Mouse (Mus musculus) retina, postnatal 7 days (tissue): ENCODE measurements around the gene Phkb.
"Not testable (repeated sequence)": the region's sequence is repeated elsewhere in the genome, so short reads cannot be mapped to it uniquely, and the experiment has no call there.

Experiments
- DNase-seq: peaks from one replicate; pipeline ENCODE4 v3.0.0-alpha.2; 2012; ENCODE audit warnings: low read depth, low spot score

The Phkb gene

DNA sequence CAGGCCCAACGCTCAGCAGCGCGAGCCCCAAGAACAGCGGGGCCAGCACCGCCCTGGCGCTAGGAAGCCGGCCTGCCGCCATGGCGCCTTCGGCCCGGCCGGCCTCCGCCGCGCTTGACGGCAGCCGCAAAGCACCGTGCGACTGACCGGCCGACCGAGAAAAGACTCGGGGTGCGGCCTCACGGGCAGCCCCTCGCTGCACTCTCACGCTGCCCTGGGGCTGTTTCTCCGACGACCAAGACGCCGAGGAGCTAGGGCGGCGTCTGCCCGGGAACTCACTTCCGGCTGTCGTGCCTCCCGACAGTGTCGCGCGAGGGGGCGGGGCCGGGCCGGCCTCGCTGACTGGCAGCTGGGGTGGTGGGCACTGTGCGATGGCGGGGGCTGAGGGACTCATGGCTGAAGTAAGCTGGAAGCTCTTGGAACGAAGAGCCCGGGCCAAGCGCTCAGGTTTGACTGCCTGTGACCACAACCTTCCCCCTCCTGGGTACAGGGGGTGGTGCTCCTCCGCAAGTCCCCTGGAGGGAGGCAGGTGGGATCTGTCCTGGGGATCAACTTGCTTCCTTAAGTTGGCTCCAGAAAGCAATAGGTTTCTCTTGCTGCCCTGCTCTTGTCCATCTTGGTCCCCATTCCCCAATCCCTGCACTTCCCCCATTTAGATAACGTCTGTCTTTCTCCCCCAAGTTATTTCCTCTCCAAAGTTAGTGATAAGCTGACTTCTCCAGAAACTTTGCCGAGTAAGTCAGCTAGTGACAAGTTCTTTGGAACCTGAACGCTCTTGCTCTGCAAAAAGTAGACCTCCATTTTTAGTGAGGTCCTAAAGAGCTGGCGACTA is at the start of gene Phkb, which contains the start of gene Itfg1:
Gene Phkb (plus strand): TSS at position 303 of the 832 bp plus-strand sequence.
Gene Itfg1 (minus strand): TSS at position 265 of the 832 bp plus-strand sequence.
- DNase-seq, result peak; percentile 81

DNA sequence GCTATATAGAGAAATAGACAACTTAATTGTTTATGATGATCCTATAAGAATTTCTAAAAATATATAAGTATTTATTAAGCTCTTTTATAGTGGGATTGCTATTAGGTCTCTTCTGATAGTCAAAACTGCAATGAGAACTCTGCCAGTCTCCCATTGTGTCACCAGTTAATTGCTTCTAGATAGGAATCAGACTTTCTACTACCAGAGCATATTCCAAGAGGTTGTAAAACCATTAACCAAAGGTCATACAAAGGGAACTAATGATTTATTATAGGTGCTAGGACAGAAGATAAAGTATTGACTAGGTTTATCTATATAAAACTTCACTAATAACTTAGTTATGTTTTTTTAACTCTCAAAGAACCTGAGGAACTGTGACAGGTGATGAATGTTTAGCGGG is 44.4 kb upstream of the Phkb start:
- not testable (repeated sequence) for DNase-seq

DNA sequence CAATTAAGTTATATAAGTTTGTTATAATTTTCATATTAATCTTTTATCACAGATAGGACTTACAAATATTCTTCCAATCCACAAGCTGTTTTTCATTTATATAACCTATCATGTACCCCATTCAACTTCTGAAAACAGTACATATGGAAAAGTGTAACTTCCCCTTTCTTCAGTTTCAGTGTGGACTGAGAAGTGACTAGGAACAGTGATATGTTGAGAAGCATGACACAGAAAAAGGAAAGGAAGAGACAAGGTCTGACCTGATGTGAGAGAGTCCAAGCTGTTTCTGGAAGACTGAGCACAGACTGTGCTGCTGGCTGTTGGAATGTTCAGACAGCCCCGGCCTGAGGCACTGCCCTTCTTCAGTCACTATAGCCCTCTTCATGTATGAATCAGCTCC is 40.6 kb upstream of the Phkb start:
- DNase-seq, result no peak

DNA sequence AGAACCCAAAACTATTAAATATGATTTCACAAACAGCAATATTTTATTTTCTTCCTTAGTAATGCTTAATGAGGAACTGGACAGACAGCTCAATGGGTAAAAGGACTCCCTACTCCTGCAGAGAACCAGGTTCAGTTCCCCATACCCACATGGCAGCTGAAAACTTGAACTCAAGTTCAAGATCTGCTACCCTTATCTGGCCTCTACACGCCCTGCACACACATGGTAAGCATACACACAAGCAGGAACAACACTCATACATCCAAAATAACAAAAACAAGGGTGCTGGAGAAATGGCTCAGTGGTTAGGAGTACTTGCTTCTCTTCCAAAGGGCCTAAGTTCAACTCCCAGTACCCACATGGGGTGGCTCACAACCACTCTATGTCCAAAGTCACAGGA is 39.4 kb upstream of the Phkb start:
- no peak for DNase-seq

DNA sequence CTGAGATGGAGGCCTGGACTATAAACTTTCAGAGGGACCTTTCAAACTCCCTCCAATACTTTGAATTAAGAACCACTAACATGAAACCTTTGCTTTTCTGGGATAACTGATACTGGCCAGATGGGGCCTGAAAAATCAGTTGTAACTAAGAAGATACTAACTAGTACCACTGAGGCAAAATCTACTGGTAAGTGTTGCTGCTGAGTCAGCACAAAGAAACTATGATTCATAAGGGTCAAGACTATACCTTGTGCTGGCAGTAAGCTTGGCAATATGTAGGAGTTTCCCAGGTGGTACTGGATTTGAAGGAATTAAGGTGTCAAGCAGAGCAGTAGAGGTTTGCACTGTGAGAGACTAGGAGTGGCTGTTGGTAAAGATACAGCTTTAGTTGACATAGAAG is 27.1 kb upstream of the Phkb start:
- DNase-seq, result no peak

DNA sequence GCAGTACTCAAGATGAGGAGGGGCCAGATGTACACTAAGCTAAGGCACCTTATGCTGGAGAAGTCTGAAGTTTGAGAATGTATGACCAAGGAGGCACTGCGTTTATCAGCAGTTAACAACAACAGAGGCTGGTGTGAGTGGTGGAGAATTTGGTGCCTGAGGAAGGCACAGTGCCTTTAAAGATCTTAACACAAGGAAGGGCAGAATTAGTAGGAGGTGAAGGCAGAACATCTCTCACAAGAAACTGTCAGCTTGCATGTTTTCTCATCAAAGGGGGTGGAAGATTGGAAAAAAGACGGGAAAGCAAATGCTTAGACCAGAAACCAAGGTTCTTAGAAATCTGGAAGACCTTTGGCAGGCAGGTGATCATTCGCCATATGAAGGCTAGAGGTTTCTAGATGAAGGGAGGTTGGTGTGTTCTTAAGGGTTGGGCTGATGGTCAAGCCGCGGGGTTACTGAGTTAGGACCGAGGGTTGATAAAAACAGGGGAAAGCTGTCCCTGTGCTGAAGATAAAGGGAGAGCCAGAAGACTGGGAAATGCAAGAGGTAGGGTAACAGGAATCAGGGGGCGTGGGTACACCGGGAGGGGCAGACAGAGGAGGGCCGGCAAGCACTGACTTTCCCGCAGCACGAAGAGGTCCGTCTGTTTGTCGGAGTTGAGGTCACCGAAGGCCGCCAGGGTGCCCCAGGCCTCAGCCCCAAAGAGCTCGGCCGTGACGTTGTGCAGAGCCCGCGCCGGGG is 673 bp upstream of the Phkb start:
- no peak for DNase-seq

DNA sequence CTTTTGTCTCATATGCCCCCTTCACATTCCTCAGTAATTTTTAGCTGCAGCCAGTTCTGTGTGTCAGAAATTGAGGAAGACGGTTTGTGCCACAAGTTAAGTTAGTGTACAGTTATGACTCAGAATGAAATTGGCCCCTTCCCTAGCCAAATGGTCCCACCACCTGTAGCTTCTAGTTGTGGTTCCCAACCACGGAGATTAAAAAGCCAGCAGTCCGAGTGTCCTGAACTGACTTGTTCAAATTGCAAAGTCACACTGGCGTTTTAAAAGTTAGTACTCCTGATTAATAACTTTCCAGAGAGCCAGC is 683 bp downstream of the Phkb start:
- DNase-seq, result no peak

DNA sequence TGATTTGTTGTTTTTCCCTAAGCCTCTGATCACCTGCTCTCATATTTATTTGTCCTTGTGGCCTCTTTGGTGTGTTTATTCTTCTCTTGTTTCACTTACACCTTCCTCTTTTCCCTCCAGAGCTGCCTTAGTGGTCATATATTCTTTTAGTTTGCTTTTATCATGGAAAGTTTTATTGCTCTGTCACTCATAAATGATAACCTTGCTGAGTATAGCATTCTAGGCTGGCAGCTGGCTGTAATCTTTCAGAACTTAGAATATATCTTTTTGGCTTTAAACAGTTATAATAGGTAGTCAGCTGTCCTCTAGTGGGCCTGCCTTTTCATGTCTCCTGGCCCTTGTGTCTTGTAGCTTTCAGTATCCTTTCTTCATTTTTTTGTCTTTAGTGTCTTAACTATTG is 5.1 kb downstream of the Phkb start:
- no peak for DNase-seq

DNA sequence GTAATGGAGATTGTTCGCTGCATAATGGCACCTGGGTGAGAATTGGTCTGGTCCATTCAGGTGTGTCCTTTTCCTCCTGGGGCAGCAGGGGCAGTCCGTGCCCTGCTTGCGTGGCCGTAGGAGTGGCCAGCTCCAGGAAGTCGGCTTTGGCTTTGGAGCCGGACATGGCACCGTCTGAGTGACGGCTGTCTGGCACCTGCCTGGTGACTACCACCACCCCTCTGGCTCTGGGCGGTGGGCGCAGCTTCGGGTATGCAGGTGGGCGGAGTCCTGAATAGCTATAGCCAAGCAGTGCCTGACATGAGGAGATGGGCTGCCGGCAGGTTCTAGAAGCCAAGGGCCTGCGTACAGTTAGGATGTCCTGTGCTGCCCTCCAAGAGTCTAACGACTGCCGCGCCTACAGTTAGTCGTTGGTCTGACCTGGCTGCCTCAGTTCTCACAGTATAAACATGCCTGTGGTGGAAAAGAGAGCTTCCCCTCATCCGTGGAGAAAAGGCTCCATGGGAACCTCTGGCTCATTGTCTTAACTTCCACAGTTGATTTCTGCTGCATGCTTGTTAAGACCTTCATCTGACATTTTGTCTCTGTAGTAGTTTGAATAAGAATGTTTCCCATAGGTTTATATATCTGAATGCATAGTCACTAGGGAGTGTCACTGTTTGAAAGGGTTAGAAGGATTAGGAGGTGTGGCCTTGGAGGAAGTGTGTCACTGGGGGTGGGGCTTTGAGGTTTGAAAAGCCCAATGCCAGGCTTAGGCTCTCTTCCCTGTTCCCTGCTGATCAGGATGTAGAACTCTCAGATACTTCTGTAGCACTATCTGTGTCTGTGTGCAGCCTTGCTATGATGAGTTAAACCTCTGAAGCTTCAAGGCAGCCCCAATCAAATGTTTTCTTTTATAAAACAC is 13.7 kb downstream of the Phkb start:
- no peak for DNase-seq

DNA sequence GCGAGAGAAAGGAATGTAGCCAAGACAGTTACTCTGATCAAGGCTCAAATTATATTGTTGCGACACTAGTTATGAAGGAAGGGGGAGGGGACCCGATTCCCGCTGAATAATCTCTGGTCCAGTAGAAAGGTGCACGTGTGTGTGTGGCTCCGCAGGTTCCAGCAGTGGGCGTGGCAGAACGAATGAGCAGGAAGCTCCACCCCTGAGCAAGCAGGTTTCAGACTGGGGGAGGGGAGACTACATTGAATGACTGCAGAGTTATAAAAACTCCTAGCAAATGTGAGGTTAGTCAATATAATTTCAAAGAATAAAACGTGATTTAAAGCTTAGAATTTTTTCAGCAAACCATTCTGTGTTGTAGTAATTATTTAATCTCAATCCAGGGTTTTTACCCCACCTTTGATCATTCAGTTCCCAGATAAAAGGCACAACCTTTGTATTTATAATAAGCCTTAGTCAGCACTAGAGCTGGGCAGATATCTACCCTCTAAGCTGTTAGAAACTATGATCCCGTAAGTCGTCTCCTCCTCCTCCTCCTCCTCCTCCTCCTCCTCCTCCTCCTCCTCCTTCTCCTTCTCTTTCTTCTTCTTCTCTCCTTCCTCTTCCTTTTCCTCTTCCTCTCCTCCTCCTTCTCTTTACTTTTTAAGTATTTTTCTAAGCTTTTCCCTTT is 16.6 kb downstream of the Phkb start:
- not testable (repeated sequence) for DNase-seq

DNA sequence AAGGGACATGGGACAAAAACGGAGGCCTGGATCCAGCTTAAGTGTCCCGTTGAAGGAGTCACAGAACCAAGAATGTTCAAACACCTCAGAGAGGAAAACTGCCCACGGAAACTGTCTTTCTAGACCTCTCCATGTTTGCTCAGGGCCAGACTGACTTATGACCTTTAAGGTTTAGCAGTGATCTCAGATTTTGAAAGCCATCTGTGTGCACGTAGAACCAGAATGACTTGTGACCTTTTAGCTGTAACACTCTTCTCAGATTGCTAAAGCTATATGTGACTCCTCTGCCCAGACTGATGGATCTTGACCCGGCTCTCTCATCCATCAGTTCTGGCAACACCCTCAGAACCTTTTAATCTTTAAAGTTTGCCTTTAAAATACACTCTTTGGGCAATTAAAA is 19.9 kb downstream of the Phkb start:
- no peak for DNase-seq

DNA sequence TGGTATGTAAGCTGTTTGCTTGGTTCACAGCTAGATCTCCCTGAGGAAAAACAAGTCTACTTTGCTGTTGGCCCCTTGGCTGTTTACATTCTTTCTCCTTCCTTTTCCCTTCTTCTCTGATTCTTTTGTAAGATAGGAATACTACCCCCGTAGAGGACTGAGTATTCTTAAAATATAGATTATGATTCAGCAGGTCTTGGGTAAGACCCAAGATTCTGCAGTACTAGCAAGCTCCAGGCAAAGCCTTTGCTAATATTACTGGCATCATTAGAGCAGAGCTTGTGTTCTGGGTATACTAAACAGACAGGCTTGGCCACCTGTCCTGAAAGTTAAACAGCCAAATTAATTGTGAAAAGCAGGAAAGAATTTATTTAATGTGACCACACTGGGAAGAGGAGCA is 21.6 kb downstream of the Phkb start:
- no peak for DNase-seq

DNA sequence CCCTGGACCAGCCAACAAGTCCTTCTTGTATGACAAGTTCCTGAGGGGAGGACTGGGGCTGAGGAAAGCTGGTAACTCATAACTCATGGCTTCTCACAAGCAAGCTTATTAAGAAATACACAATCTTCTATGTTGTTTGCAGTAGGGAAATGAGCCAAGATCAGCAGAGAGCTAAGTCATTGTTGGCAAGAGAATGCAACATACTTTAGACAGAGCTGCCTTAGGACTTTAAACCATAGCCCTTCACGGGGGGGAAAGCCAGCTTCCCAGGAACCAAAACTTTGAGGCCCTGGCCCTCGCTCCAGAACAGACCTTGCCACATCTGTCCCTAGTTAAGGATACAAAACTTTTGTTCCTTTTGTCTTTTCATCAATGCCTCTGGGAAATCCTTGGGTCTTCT is 30.9 kb downstream of the Phkb start:
- no peak for DNase-seq

DNA sequence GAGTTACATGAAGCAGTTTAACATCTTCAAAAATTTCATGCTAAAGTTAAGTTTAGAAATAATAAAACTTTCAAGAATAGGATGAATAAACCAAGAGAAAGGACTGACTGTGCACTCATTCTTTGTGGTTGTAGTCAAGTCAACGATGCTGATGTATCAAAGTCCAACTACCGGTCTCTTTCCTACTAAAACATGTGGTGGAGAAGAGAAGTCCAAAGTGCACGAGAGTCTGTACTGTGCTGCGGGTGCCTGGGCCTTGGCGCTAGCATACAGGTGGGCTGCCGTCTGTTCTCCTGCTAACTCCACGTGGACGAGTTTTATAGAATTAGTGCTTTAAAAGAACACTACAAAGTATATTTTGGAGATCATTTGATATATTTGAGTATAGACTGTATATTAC is 37.2 kb downstream of the Phkb start:
- no peak for DNase-seq

DNA sequence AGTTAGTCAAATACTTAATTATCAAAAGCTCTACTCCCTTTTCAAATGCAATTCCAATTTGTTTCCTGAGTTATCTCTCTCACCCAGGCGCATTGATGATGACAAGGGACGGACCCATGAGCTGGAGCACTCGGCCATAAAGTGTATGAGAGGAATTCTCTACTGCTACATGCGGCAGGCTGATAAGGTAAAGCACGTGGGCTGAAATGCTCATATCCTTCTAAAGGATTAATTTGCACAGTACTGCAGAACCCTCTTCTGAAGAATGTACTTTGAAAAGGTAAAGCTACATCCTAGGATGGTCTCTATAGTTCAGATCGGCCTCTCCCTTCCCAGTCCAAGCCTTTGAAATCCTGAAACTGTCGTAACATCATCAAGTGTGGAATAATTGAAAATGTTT is 38.9 kb downstream of the Phkb start:
- no peak for DNase-seq

DNA sequence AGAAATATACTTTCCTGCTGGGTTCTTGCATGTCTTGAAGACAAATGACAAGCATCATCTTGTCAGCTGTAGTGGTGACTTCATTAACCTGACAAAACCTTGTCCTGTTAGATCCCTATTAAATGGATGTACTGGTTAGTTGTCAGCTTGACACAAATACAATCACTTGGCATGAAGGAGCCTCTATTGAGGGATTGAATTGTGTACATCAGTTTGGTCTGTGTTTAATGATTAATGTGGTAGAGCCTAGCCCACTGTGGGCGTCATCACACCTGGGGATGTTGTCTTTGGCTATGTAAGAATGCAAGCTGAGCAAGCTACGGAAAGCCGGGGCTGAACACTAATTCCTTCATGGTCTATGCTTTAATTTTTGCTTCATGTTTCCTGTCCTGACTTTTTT is 44.1 kb downstream of the Phkb start:
- DNase-seq, result no peak

DNA sequence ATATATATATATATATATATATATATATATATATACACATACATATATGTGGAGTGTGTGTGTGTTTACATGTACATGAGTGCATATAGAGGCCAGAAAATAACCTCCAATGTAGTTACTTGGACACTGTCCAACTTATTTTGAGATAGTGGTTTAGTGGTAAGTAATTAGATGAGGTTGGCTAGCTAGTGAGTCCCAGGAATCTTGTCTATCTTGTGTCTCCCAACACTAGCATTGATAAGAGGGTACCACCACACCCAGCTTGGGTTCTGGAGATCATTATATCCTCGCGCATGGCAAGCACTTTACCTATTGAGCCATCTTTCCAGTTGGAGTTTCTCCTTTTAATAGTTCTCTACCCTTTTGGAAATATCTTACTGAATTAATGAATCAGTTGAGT is 56.9 kb downstream of the Phkb start:
- DNase-seq, result no peak

DNA sequence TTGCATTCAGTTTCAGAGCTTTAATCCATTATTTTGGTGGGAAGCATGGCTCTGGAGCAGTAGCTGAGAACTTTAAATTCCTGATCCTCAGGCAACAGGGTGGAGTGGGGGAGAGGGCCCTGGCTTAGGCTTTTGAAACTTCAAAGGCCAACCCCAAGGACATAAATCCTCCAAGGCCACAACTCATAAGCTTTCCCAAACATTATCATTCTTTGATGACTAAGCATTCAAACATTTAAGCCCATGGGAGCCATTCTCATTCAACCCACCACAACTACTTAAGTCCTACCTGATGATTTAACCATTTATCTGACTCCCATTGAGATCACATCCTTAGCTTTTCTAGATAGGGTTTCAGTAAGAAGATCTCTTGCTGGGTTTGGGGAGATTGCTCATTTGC is 84.2 kb downstream of the Phkb start:
- DNase-seq, result no peak

DNA sequence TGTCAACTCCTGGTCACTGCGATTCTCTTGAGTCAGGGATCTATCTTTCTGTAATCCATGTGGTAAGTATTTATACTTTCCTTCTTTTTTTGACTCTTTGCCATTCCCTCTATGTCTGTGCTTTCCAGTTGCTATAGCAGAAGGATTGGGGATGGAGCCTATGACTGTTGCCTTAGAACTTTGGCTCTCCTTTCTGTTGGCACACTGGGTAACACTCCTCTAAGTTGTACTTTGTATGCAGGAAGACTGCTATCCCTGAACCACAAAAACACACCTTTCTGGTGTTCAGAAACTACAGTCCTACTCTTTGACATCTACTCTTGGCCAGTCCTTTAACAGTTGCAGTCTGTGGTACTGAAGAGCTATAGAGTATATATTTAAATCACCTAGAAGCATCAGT is 84.8 kb downstream of the Phkb start:
- DNase-seq, result no peak

DNA sequence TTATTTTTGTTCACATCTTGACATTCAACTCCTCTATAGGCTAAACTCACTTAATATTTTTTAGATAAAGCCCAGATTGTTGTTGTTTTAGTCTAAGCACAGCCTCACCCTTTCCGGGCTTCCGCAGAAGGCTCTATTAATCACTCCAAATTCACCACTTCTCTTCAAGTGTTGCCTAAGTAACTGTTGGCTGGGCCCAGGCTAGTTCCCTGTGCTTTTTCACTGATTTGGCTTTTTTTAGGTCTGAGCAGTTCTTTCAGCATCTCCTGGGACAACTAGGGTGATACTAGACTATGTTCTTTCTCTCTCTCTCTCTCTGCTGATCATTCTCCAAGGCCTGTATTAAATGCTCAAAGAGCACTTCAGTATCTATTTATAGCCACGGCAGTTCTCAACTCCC is 85.3 kb downstream of the Phkb start:
- no peak for DNase-seq

DNA sequence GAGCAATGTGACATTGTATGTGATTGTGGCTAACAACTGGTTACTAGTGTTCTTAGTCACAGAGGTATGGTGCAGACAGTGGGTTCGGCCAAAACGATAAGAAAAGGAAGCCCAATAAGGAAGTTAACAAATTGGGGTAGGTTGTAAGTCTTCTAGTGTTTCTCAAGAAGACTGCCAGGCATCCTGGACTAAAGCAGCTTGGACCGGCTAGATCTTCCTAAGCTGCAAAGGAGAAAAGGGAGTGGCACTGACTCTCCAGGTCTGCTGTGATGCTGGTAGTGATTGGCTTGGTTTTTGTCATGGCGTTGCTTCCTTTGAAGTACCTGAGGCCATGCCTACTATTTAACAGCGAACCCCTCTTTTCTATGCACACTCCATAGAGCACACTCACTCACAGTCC is 95.4 kb downstream of the Phkb start:
- DNase-seq, result no peak

DNA sequence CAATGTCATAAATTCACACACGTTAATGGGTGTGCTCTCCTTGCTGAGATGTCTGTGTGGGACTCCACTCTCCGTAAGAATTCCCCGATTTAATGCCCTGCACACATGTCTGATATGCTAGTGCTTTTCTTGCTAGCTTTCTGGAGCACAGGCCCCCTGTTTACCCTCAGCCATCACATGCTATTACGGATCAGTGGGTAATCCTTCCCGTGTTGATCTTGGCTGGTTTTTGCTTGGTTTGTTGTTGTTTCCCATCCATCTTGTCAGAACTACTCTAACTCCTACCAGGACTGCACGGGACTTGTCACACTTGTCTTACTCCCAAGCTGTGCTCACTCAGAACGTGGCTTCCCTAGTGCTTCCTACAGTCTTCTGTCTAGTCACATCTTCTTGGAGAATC is 96.6 kb downstream of the Phkb start:
- no peak for DNase-seq
